Mouse (Mus musculus) liver, embryonic 14.5 days (tissue): ENCODE measurements around the gene Mrpl51.

ENCODE experiments used
- CTCF ChIP-seq: IDR thresholded peaks from 2 replicates; pipeline ENCODE4 v1.5.1; 2016; ENCODE audit warnings: antibody characterized with exemption, low read depth, control low read depth
- EP300 ChIP-seq: IDR thresholded peaks from 2 replicates; pipeline ENCODE4 v1.6.1; 2016; ENCODE audit warnings: antibody characterized with exemption, low read depth

GRCm38 (mm10) chr6:125143128-125143527 lies 48.5 kb upstream of the Mrpl51 start:
- no peak for TF ChIP-seq CTCF
- TF ChIP-seq EP300 = no peak
